Mouse (Mus musculus) midbrain, postnatal 0 days (tissue): ENCODE data around the gene Barx2. TPM values are rescaled to one million over a fixed set of nuclear protein-coding genes. Genes with fewer than 3 reads are reported as not detected.

Source experiments
- ATAC-seq: fragments of 200-750 bp; cut with Nextera tagmentation; 2 replicates; pipeline ENCODE4 v1.8.0; 2017; ENCODE audit warnings: moderate number of reproducible peaks, mild to moderate bottlenecking, moderate TSS enrichment, moderate library complexity; ENCODE audit not compliant: low FRiP score
- DNase-seq: peaks from one replicate; pipeline ENCODE4 v3.0.0-alpha.2; 2015; ENCODE audit warnings: low spot score
- H3K27ac ChIP-seq: fragments of 300-500 bp; sonication (generic); 2 replicates; pipeline ENCODE4 v1.5.1; 2014; ENCODE audit warnings: low read depth, mild to moderate bottlenecking, low read length, mixed read lengths
- H3K27me3 ChIP-seq: fragments of 300-500 bp; sonication (generic); 2 replicates; pipeline ENCODE4 v1.6.1; 2014; ENCODE audit warnings: low read length, control low read depth, mixed read lengths; ENCODE audit not compliant: insufficient read depth
- H3K36me3 ChIP-seq: fragments of 300-500 bp; sonication (generic); 2 replicates; pipeline ENCODE4 v1.6.1; 2014; ENCODE audit warnings: low read length, control low read depth, mixed read lengths; ENCODE audit not compliant: insufficient read depth
- H3K4me1 ChIP-seq: fragments of 300-500 bp; sonication (generic); 2 replicates; pipeline ENCODE4 v1.6.1; 2014; ENCODE audit warnings: mild to moderate bottlenecking, control low read depth, antibody characterized with exemption, low read length, mixed read lengths; ENCODE audit not compliant: insufficient read depth
- H3K4me2 ChIP-seq: fragments of 300-500 bp; sonication (generic); 2 replicates; pipeline ENCODE4 v1.6.1; 2014; ENCODE audit warnings: low read depth, mild to moderate bottlenecking, low read length, mixed read lengths; ENCODE audit not compliant: poor library complexity, severe bottlenecking
- H3K4me3 ChIP-seq: fragments of 300-500 bp; sonication (generic); 2 replicates; pipeline ENCODE4 v1.5.1; 2014; ENCODE audit warnings: low read depth, mild to moderate bottlenecking, low read length, moderate library complexity
- H3K9ac ChIP-seq: fragments of 300-500 bp; sonication (generic); replicated peaks from 2 replicates; pipeline ENCODE4 v1.6.1; 2014; ENCODE audit warnings: mild to moderate bottlenecking, low read length, moderate library complexity, mixed read lengths; ENCODE audit not compliant: poor library complexity, severe bottlenecking
- H3K9me3 ChIP-seq: fragments of 300-500 bp; sonication (generic); 2 replicates; pipeline ENCODE4 v1.6.1; 2016; ENCODE audit warnings: low read length, control low read depth
- CTCF ChIP-seq: IDR thresholded peaks from 2 replicates; pipeline ENCODE4 v1.5.1; 2016; ENCODE audit warnings: antibody characterized with exemption, mild to moderate bottlenecking
- WGBS: fragments of 180-500 bp; shearing (Covaris S2); extraction: QIAGEN DNeasy Blood & Tissue Kit; methylation state at CpG from one replicate; pipeline ENCODE4 v1.1.7; 2014; 5-methylcytosine and 5-hydroxymethylcytosine counted together
- polyA plus RNA-seq: library from polyadenylated mRNA; unstranded; fragments of >200 nt; fragmentation: Nextera tagmentation; extraction: Ambion mirVana; gene quantifications from 2 replicates; pipeline ENCODE4 v1.2.1, GENCODE M21; 2015
- total RNA-seq: library from RNA; depleted of rRNA; stranded (reverse); fragments of >200 nt; gene quantifications from 2 replicates; pipeline ENCODE4 v1.2.3, GENCODE M21; 2014

Gene Barx2
- total and polyA plus RNA-seq, 2 experiments from 2014 or later, result 0.27 to 2.9 TPM

GRCm38 (mm10) chr9:31886258-31886657 is 27.0 kb downstream of the Barx2 start:
- ATAC-seq (no peak), DNase-seq (no peak)
- WGBS, result 64% methylated on average over 3 of the region's 3 CpGs
- H3K27me3 ChIP-seq, result no peaks in the 10 kb centered on the region
- no peak overlapping the region for H3K4me3 ChIP-seq
- TF ChIP-seq CTCF, result no peak
- no peak overlapping the region for H3K4me2 ChIP-seq
- H3K4me1 ChIP-seq, result no peaks in the 10 kb centered on the region
- H3K9ac ChIP-seq, result no peak overlapping the region
- no peaks in the 10 kb centered on the region for H3K36me3 ChIP-seq
- no peaks in the 10 kb centered on the region for H3K9me3 ChIP-seq
- no peak overlapping the region for H3K27ac ChIP-seq

DNA sequence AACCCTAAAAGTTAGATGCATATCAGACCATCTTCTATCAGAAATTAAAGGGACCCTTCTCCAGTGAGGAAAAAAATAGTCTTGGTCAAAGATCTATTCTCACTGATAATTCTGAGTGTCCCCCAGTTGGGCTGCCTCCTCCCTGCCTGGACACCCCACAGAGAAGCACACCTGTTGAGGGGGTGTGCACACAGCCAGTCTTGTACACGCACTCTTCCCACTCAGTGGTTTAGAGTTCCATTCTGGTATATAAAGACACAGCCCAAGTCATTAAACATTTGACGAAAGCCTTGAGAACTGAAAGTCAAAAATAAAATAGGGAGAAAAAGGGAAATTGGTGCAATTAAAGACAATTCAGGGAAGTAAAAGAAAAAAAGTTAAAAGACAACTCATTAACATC is 30.9 kb downstream of the Barx2 start:
- Histone ChIP-seq H3K36me3 (no peaks in the 10 kb centered on the region), H3K9me3 (no peaks in the 10 kb centered on the region), H3K4me3 (no peak overlapping the region), H3K27ac (no peak overlapping the region), H3K4me1 (no peaks in the 10 kb centered on the region), H3K9ac (no peak overlapping the region), H3K4me2 (no peak overlapping the region), H3K27me3 (no peaks in the 10 kb centered on the region)
- DNase-seq, result no peak
- no peak for TF ChIP-seq CTCF
- ATAC-seq, result no peak
- WGBS, result 89% methylated on average over 2 of the region's 2 CpGs

DNA sequence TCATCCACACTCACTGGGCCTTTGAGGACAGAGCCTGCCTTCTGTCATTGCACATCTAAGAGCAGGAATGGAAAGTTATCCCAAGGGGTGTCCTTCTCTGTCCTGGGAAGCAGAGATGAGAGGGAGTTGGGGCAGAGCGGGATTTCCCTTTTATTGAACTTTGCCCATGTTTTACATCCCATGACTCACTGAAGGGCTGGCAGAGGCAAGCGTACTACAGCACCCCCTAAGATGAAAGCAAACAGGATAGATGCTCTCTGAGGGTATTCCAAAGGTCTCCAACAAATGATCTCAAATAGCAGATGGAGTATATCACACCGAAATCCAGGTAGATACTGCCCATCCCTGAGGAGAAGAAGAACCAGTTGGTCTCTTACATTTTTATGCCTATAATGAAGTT is 37.7 kb downstream of the Barx2 start:
- ATAC-seq, result no peak
- Histone ChIP-seq H3K36me3 (no peaks in the 10 kb centered on the region), H3K4me3 (no peak overlapping the region), H3K4me1 (no peaks in the 10 kb centered on the region), H3K4me2 (no peak overlapping the region), H3K9ac (no peak overlapping the region), H3K9me3 (no peaks in the 10 kb centered on the region), H3K27ac (no peak overlapping the region), H3K27me3 (no peaks in the 10 kb centered on the region)
- 91% methylated on average over 3 of the region's 3 CpGs for WGBS
- no peak for TF ChIP-seq CTCF
- no peak for DNase-seq

- Histone ChIP-seq H3K9ac (no peak overlapping the region), H3K9me3 (no peaks in the 10 kb centered on the region), H3K4me1 (no peaks in the 10 kb centered on the region), H3K4me2 (no peak overlapping the region), H3K27me3 (no peaks in the 10 kb centered on the region), H3K27ac (no peak overlapping the region), H3K4me3 (no peak overlapping the region), H3K36me3 (no peaks in the 10 kb centered on the region)
- no peak for DNase-seq
- ATAC-seq, result no peak
- TF ChIP-seq CTCF, result no peak
- 85% methylated on average over 3 of the region's 3 CpGs for WGBS
These were observed 39.0 kb downstream of the Barx2 start for GRCm38 (mm10) chr9:31874236-31874635.

DNA sequence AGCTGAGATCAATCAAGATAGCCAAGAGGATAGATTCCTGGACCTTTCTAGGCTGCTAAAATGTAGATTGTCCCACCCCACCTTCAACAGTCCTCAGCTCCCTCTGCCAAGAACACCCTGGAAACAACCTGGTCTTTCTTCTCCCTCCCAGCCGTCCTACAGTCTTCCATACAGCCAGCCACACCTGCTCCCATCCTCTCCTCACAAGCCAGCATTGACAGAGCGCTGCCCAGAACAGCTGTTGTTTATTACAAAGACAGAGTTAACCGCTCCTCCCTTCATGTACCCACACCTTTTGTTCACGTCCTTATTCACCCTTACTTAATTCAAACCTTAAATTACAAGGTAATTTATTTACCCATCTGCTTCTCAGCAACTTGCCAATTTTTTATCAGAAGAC is 41.9 kb downstream of the Barx2 start:
- Histone ChIP-seq H3K36me3 (no peaks in the 10 kb centered on the region), H3K4me2 (no peak overlapping the region), H3K4me1 (no peaks in the 10 kb centered on the region), H3K9me3 (no peaks in the 10 kb centered on the region), H3K4me3 (no peak overlapping the region), H3K27me3 (no peaks in the 10 kb centered on the region), H3K27ac (no peak overlapping the region), H3K9ac (no peak overlapping the region)
- ATAC-seq (no peak), DNase-seq (no peak)
- no peak for TF ChIP-seq CTCF
- 76% methylated on average over 4 of the region's 4 CpGs for WGBS

GRCm38 (mm10) chr9:31868823-31869460 is 44.3 kb downstream of the Barx2 start:
- Histone ChIP-seq H3K27me3 (no peaks in the 10 kb centered on the region), H3K27ac (no peak overlapping the region), H3K4me3 (no peak overlapping the region), H3K4me1 (no peaks in the 10 kb centered on the region), H3K9ac (no peak overlapping the region), H3K9me3 (no peaks in the 10 kb centered on the region), H3K4me2 (no peak overlapping the region), H3K36me3 (no peaks in the 10 kb centered on the region)
- 88% methylated on average over 2 of the region's 2 CpGs for WGBS
- no peak for ATAC-seq
- no peak for DNase-seq
- no peak for TF ChIP-seq CTCF
